ENCODE assay signal across 8 mouse cellular contexts in the genomic region with DNA sequence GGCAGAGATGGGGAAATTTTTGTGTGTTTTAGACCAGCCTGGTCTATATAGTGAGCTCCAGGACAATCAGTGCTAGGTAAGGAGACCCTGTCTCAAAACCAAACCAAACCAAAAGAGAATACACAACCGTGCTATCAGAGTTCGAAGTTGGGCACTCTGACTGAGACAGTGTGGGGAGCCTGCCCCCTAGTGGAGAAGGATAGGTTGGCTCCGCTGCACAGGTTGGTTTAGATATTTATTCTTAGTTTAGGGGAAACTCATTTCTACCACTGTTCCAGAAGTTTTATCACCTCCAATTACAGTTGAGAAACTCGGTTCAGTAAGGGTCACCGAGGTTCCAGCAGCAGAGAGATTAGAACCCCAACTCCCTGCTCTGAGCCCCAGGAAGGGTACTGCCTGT. TPM values are rescaled to one million over a fixed set of nuclear protein-coding genes. Genes with fewer than 3 reads are reported as not detected.
DNase-seq lines count a peak whose midpoint lies in the region; ATAC-seq lines count a peak whose summit lies in the region.

No protein-coding gene starts in this region.

- WGBS in embryonic facial prominence, embryonic 14.5 days = 4% methylated on average over 5 of the region's 5 CpGs
- 16% methylated on average over 5 of the region's 5 CpGs for whole genome bisulfite sequencing in hindbrain, embryonic 10.5 days

- H3K9me3 ChIP-seq in embryonic facial prominence, embryonic 14.5 days (ENCODE audit: control insufficient read depth, low read length) = no peaks in the 10 kb centered on the region
- no peaks in the 10 kb centered on the region for H3K9me3 ChIP-seq in hindbrain, embryonic 10.5 days

- DNase-seq in ES-CJ7 (ENCODE audit: low read depth, low spot score) = peak; percentile 68
- DNase-seq in adrenal gland, postnatal 25 days = peak; percentile 72
- DNase-seq in embryonic facial prominence, embryonic 14.5 days (ENCODE audit: low spot score) = peak; percentile 63
- DNase-seq in hindbrain, embryonic 10.5 days (ENCODE audit: low spot score) = peak; percentile 68
- peak; percentile 46 to 55 for DNase-seq in layer of hippocampus, postnatal 14 days (ENCODE audit: low spot score in 2 of 2)
- DNase-seq in lung, postnatal 36 days = peak; percentile 83
- peak; percentile 58 to 77 for DNase-seq in right cerebral cortex, postnatal 10 days (ENCODE audit: low spot score in 2 of 2)
- DNase-seq in yolk sac, embryonic 10.5 days (ENCODE audit: low spot score) = peak; percentile 28

- H3K4me3 ChIP-seq in embryonic facial prominence, embryonic 14.5 days (ENCODE audit: low read depth, low read length) = no peak overlapping the region
- H3K4me3 ChIP-seq in hindbrain, embryonic 10.5 days = no peak overlapping the region

- no peak overlapping the region for H3K27ac ChIP-seq in embryonic facial prominence, embryonic 14.5 days (replicated peaks; ENCODE audit: low read depth, low read length)
- no peak overlapping the region for H3K27ac ChIP-seq in hindbrain, embryonic 10.5 days

- H3K9ac ChIP-seq in embryonic facial prominence, embryonic 14.5 days (ENCODE audit: low read depth, low read length) = no peak overlapping the region

- H3K4me1 ChIP-seq in embryonic facial prominence, embryonic 14.5 days (ENCODE audit: control insufficient read depth, insufficient read depth, low read length) = no peaks in the 10 kb centered on the region; the same call in 1 of the 2 replicates
- H3K4me1 ChIP-seq in hindbrain, embryonic 10.5 days (replicated peaks) = peaks cover 7% of the 10 kb centered on the region

- H3K36me3 ChIP-seq in embryonic facial prominence, embryonic 14.5 days (ENCODE audit: control insufficient read depth, insufficient read depth, low read length) = no peaks in the 10 kb centered on the region
- H3K36me3 ChIP-seq in hindbrain, embryonic 10.5 days = no peaks in the 10 kb centered on the region

- H3K4me2 ChIP-seq in embryonic facial prominence, embryonic 14.5 days (ENCODE audit: low read depth, low read length) = no peak overlapping the region

- ATAC-seq in embryonic facial prominence, embryonic 14.5 days (ENCODE audit: low read depth) = peak; percentile 66

- H3K27me3 ChIP-seq in embryonic facial prominence, embryonic 14.5 days (replicated peaks; ENCODE audit: control insufficient read depth, insufficient read depth, low read length) = no peaks in the 10 kb centered on the region
- H3K27me3 ChIP-seq in hindbrain, embryonic 10.5 days (ENCODE audit: insufficient read depth, poor library complexity, severe bottlenecking) = no peaks in the 10 kb centered on the region

RNA-seq across cellular contexts. Expression of a gene that starts 11.9 kb away (rescaled TPM):
- total RNA-seq in adrenal gland, postnatal 25 days (2021) = 9.2 and 10.0 TPM in 2 replicates
- 0.19 and 0.42 TPM in 2 replicates for polyA plus RNA-seq in embryonic facial prominence, embryonic 14.5 days (2014; fragmentation: Nextera tagmentation; extraction: Ambion mirVana)
- 0.24 and 0.36 TPM in 2 replicates for polyA plus RNA-seq in hindbrain, embryonic 10.5 days (2016; fragmentation: Nextera tagmentation; extraction: Ambion mirVana)
- total RNA-seq in layer of hippocampus, postnatal 14 days (2021) = under 1 TPM; 0.26 to 0.48 TPM

RNA-seq across cellular contexts. Expression of a gene that starts 52.0 kb away (rescaled TPM):
- total RNA-seq in adrenal gland, postnatal 25 days (2021) = 279 and 314 TPM in 2 replicates
- polyA plus RNA-seq in embryonic facial prominence, embryonic 14.5 days (2014; fragmentation: Nextera tagmentation; extraction: Ambion mirVana) = 367 and 373 TPM in 2 replicates
- polyA plus RNA-seq in hindbrain, embryonic 10.5 days (2016; fragmentation: Nextera tagmentation; extraction: Ambion mirVana) = 411 and 413 TPM in 2 replicates
- 100 to 1,000 TPM; 151 to 152 TPM for total RNA-seq in layer of hippocampus, postnatal 14 days (2021)

Comparison
In these comparisons a context has a peak if more than half of its experiments do, and no peak if none do; other contexts are left out.
1. DNase-seq: peak in every context shown above with its lines; median percentile 83 in lung, postnatal 36 days; 72 in adrenal gland, postnatal 25 days; 68 in ES-CJ7; 68 in hindbrain, embryonic 10.5 days; 68 in right cerebral cortex, postnatal 10 days; 63 in embryonic facial prominence, embryonic 14.5 days; 50 in layer of hippocampus, postnatal 14 days; 28 in yolk sac, embryonic 10.5 days.